Mouse (Mus musculus) heart, embryonic 15.5 days (tissue): ENCODE data around the gene Zfp444. TPM values are rescaled to one million over a fixed set of nuclear protein-coding genes. Genes with fewer than 3 reads are reported as not detected.
"Not testable (repeated sequence)": the region's sequence is repeated elsewhere in the genome, so short reads cannot be mapped to it uniquely, and the experiment has no call there.

Experiments
- ATAC-seq: fragments of 200-750 bp; cut with Nextera tagmentation; replicated peaks from 2 replicates; pipeline ENCODE4 v1.8.0; 2017; ENCODE audit warnings: low read depth, moderate TSS enrichment; ENCODE audit not compliant: insufficient number of reproducible peaks, insufficient read depth, low FRiP score
- H3K27ac ChIP-seq: fragments of 300-500 bp; sonication (generic); 2 replicates; pipeline ENCODE4 v1.5.1; 2015; ENCODE audit warnings: mild to moderate bottlenecking, inconsistent platforms
- H3K27me3 ChIP-seq: fragments of 300-500 bp; sonication (generic); 2 replicates; pipeline ENCODE4 v1.6.1; 2015; ENCODE audit warnings: inconsistent platforms
- H3K36me3 ChIP-seq: fragments of 300-500 bp; sonication (generic); 2 replicates; pipeline ENCODE4 v1.6.1; 2015; ENCODE audit warnings: mild to moderate bottlenecking, inconsistent platforms
- H3K4me1 ChIP-seq: fragments of 300-500 bp; sonication (generic); replicated peaks from 2 replicates; pipeline ENCODE4 v1.6.1; 2015; ENCODE audit warnings: inconsistent platforms
- H3K4me2 ChIP-seq: fragments of 300-500 bp; sonication (generic); 2 replicates; pipeline ENCODE4 v1.6.1; 2015; ENCODE audit warnings: inconsistent platforms, mild to moderate bottlenecking, moderate library complexity
- H3K4me3 ChIP-seq: fragments of 300-500 bp; sonication (generic); 2 replicates; pipeline ENCODE4 v1.5.1; 2015; ENCODE audit warnings: mild to moderate bottlenecking, inconsistent platforms
- H3K9ac ChIP-seq: fragments of 300-500 bp; sonication (generic); 2 replicates; pipeline ENCODE4 v1.6.1; 2015; ENCODE audit warnings: mild to moderate bottlenecking, inconsistent platforms
- H3K9me3 ChIP-seq: fragments of 300-500 bp; sonication (generic); replicated peaks from 2 replicates; pipeline ENCODE4 v1.6.1; 2016; ENCODE audit warnings: inconsistent platforms
- WGBS: fragments of 180-500 bp; shearing (Covaris S2); methylation state at CpG from one replicate; pipeline ENCODE4 v1.1.7; 2015; ENCODE audit warnings: mixed read lengths; 5-methylcytosine and 5-hydroxymethylcytosine counted together
- polyA plus RNA-seq: library from polyadenylated mRNA; unstranded; fragments of >200 nt; fragmentation: Nextera tagmentation; extraction: Ambion mirVana; gene quantifications from 2 replicates; pipeline ENCODE4 v1.2.1, GENCODE M21; 2015

The Zfp444 gene
- polyA plus RNA-seq, 1 experiment from 2014 or later, result 29.9 TPM

- no peaks in the 10 kb centered on the region for H3K4me1 ChIP-seq
- H3K4me3 ChIP-seq, result no peak overlapping the region
- H3K27ac ChIP-seq, result no peak overlapping the region
- H3K9ac ChIP-seq, result no peak overlapping the region
- ATAC-seq, result no peak
- H3K27me3 ChIP-seq, result no peaks in the 10 kb centered on the region
- H3K4me2 ChIP-seq, result no peak overlapping the region
- no peaks in the 10 kb centered on the region for H3K36me3 ChIP-seq
- no peaks in the 10 kb centered on the region for H3K9me3 ChIP-seq
- WGBS, result 76% methylated on average over 4 of the region's 4 CpGs
These were observed 9.9 kb upstream of the Zfp444 start for GRCm38 (mm10) chr7:6162172-6162571.

- Histone ChIP-seq H3K9ac (no peak overlapping the region), H3K27me3 (no peaks in the 10 kb centered on the region), H3K4me3 (no peak overlapping the region), H3K36me3 (no peaks in the 10 kb centered on the region), H3K4me2 (no peak overlapping the region), H3K9me3 (no peaks in the 10 kb centered on the region), H3K4me1 (no peaks in the 10 kb centered on the region), H3K27ac (no peak overlapping the region)
- 54% methylated on average over 5 of the region's 5 CpGs for WGBS
- no peak for ATAC-seq
These were observed 7.4 kb upstream of the Zfp444 start for GRCm38 (mm10) chr7:6164671-6165070.

GRCm38 (mm10) chr7:6169403-6169802 is 2.6 kb upstream of the Zfp444 start:
- no peaks in the 10 kb centered on the region for H3K27me3 ChIP-seq
- H3K4me3 ChIP-seq, result no peak overlapping the region
- no peaks in the 10 kb centered on the region for H3K9me3 ChIP-seq
- WGBS, result 68% methylated on average over 3 of the region's 3 CpGs
- no peaks in the 10 kb centered on the region for H3K36me3 ChIP-seq
- no peak overlapping the region for H3K4me2 ChIP-seq
- no peak for ATAC-seq
- 0 out of 2 replicates have a peak overlapping the region, but pooled peaks have one; percentile 34 for H3K27ac ChIP-seq
- H3K9ac ChIP-seq, result no peak overlapping the region
- peaks cover 10% of the 10 kb centered on the region; the same call in 1 of the 2 replicates for H3K4me1 ChIP-seq

GRCm38 (mm10) chr7:6170391-6170790 is 1.6 kb upstream of the Zfp444 start:
- Histone ChIP-seq H3K4me2 (no peak overlapping the region), H3K9me3 (no peaks in the 10 kb centered on the region), H3K27ac (no peak overlapping the region), H3K36me3 (no peaks in the 10 kb centered on the region), H3K4me3 (no peak overlapping the region), H3K4me1 (peaks cover 20% of the 10 kb centered on the region), H3K27me3 (no peaks in the 10 kb centered on the region), H3K9ac (no peak overlapping the region)
- 78% methylated on average over 9 of the region's 9 CpGs for WGBS
- no peak for ATAC-seq

- WGBS, result 50% methylated on average over 6 of the region's 6 CpGs
- Histone ChIP-seq H3K4me3 (peak overlapping the region; percentile 70), H3K9me3 (no peaks in the 10 kb centered on the region), H3K4me2 (peak overlapping the region; percentile 92), H3K4me1 (peaks cover 21% of the 10 kb centered on the region), H3K9ac (0 out of 2 replicates have a peak overlapping the region, but pooled peaks have one; percentile 57), H3K27ac (peak overlapping the region; percentile 85), H3K27me3 (no peaks in the 10 kb centered on the region), H3K36me3 (no peaks in the 10 kb centered on the region)
- no peak for ATAC-seq
These were observed 1.2 kb upstream of the Zfp444 start for GRCm38 (mm10) chr7:6170871-6171270.

GRCm38 (mm10) chr7:6171444-6172005 is 501 bp upstream of the Zfp444 start:
- Histone ChIP-seq H3K4me1 (peaks cover 21% of the 10 kb centered on the region), H3K4me3 (peak overlapping the region; percentile 70), H3K27ac (peak overlapping the region; percentile 85), H3K9ac (peak overlapping the region; percentile 57), H3K36me3 (no peaks in the 10 kb centered on the region), H3K4me2 (peak overlapping the region; percentile 92), H3K27me3 (no peaks in the 10 kb centered on the region), H3K9me3 (no peaks in the 10 kb centered on the region)
- WGBS, result 1% methylated on average over 24 of the region's 24 CpGs
- peak; percentile 33; the same call in 1 of the 2 replicates for ATAC-seq

GRCm38 (mm10) chr7:6172674-6173244 is 733 bp downstream of the Zfp444 start:
- peak; percentile 16 for ATAC-seq
- Histone ChIP-seq H3K4me2 (peak overlapping the region; percentile 92), H3K4me3 (peak overlapping the region; percentile 70), H3K27me3 (no peaks in the 10 kb centered on the region), H3K4me1 (peaks cover 21% of the 10 kb centered on the region), H3K9me3 (no peaks in the 10 kb centered on the region), H3K27ac (peak overlapping the region; percentile 53), H3K36me3 (peaks cover 4% of the 10 kb centered on the region; the same call in 1 of the 2 replicates), H3K9ac (peak overlapping the region; percentile 70)
- under 1% methylated on average over 28 of the region's 28 CpGs for WGBS

GRCm38 (mm10) chr7:6173872-6174271 is 1.8 kb downstream of the Zfp444 start:
- no peak overlapping the region for H3K27ac ChIP-seq
- no peak overlapping the region for H3K9ac ChIP-seq
- no peak for ATAC-seq
- no peak overlapping the region for H3K4me3 ChIP-seq
- no peaks in the 10 kb centered on the region for H3K9me3 ChIP-seq
- peaks cover 4% of the 10 kb centered on the region; the same call in 1 of the 2 replicates for H3K36me3 ChIP-seq
- 88% methylated on average over 8 of the region's 8 CpGs for WGBS
- no peak overlapping the region for H3K4me2 ChIP-seq
- H3K4me1 ChIP-seq, result peaks cover 22% of the 10 kb centered on the region
- H3K27me3 ChIP-seq, result no peaks in the 10 kb centered on the region

- not testable (repeated sequence) for H3K27me3 ChIP-seq
- 70% methylated on average over 9 of the region's 9 CpGs for WGBS
- H3K4me1 ChIP-seq, result peaks cover 26% of the 10 kb centered on the region
These were observed 2.5 kb downstream of the Zfp444 start for GRCm38 (mm10) chr7:6174365-6174987.

GRCm38 (mm10) chr7:6179013-6179412 is 7.0 kb downstream of the Zfp444 start:
- H3K36me3 ChIP-seq, result peaks cover 4% of the 10 kb centered on the region; the same call in 1 of the 2 replicates
- no peak for ATAC-seq
- no peak overlapping the region for H3K4me2 ChIP-seq
- H3K27me3 ChIP-seq, result no peaks in the 10 kb centered on the region
- no peak overlapping the region for H3K9ac ChIP-seq
- no peak overlapping the region for H3K4me3 ChIP-seq
- H3K27ac ChIP-seq, result no peak overlapping the region
- H3K4me1 ChIP-seq, result peaks cover 20% of the 10 kb centered on the region
- H3K9me3 ChIP-seq, result no peaks in the 10 kb centered on the region

More at GRCm38 (mm10) chr7:6174365-6174987, 2.5 kb downstream of the Zfp444 start:
- H3K36me3 ChIP-seq, ATAC-seq, H3K9me3 ChIP-seq, H3K27ac ChIP-seq, H3K9ac ChIP-seq, H3K4me3 ChIP-seq, H3K4me2 ChIP-seq: not testable (repeated sequence)

GRCm38 (mm10) chr7:6182882-6183281 is 10.9 kb downstream of the Zfp444 start:
- no peak overlapping the region for H3K4me2 ChIP-seq
- peaks cover 20% of the 10 kb centered on the region for H3K36me3 ChIP-seq
- ATAC-seq, result no peak
- no peak overlapping the region for H3K4me3 ChIP-seq
- no peak overlapping the region for H3K27ac ChIP-seq
- H3K9ac ChIP-seq, result no peak overlapping the region
- H3K9me3 ChIP-seq, result no peaks in the 10 kb centered on the region
- H3K27me3 ChIP-seq, result no peaks in the 10 kb centered on the region
- H3K4me1 ChIP-seq, result peaks cover 23% of the 10 kb centered on the region
